Mouse (Mus musculus) heart, adult 2 months (tissue): Measurements from ENCODE around the gene Phlpp1. TPM values are rescaled to one million over a fixed set of nuclear protein-coding genes. Genes with fewer than 3 reads are reported as not detected.

Experiments used
- DNase-seq, 2 experiments: peaks; one replicate each; pipeline ENCODE4 v3.0.0; 2021
- H3K27ac ChIP-seq: fragments of 200-600 bp; 2 replicates; pipeline ENCODE4 v1.8.1; 2022
- H3K27me3 ChIP-seq: fragments of 200-500 bp; 2 replicates; pipeline ENCODE4 v1.6.1; 2012; ENCODE audit warnings: mild to moderate bottlenecking, low read length, inconsistent platforms, mixed read lengths; ENCODE audit not compliant: control insufficient read depth, insufficient read depth
- H3K36me3 ChIP-seq: fragments of 200-500 bp; 2 replicates; pipeline ENCODE4 v1.6.1; 2012; ENCODE audit warnings: low read length, inconsistent platforms; ENCODE audit not compliant: control insufficient read depth, insufficient read depth
- H3K4me1 ChIP-seq: fragments of 200-500 bp; 2 replicates; pipeline ENCODE4 v1.6.1; 2011; ENCODE audit warnings: low read length; ENCODE audit not compliant: control insufficient read depth, insufficient read depth
- H3K4me3 ChIP-seq: fragments of 200-600 bp; 2 replicates; pipeline ENCODE4 v1.8.1; 2022
- H3K79me2 ChIP-seq: fragments of 200-500 bp; replicated peaks from 2 replicates; pipeline ENCODE4 v1.6.1; 2012; ENCODE audit warnings: mild to moderate bottlenecking, inconsistent platforms, low read length, moderate library complexity, mixed read lengths; ENCODE audit not compliant: control insufficient read depth, insufficient read depth
- H3K9ac ChIP-seq: fragments of 200-500 bp; 2 replicates; pipeline ENCODE4 v1.6.1; 2012; ENCODE audit warnings: low read depth, mild to moderate bottlenecking, control low read depth, inconsistent platforms, low read length, mixed read lengths
- CTCF ChIP-seq: fragments of 200-600 bp; IDR thresholded peaks from 2 replicates; pipeline ENCODE4 v1.8.1; 2022; ENCODE audit warnings: antibody characterized with exemption, mild to moderate bottlenecking, moderate library complexity
- EP300 ChIP-seq: fragments of 200-500 bp; IDR thresholded peaks from 2 replicates; pipeline ENCODE4 v1.6.1; 2011; ENCODE audit warnings: low read depth, low read length, control low read depth; ENCODE audit not compliant: insufficient read depth
- POLR2A ChIP-seq: fragments of 200-500 bp; IDR thresholded peaks from 2 replicates; pipeline ENCODE4 v1.6.1; 2011; ENCODE audit warnings: mild to moderate bottlenecking, low read depth, low read length, control low read depth; ENCODE audit not compliant: insufficient read depth
- whole genome bisulfite sequencing: fragments of 180-500 bp; shearing (Covaris S2); methylation state at CpG from one replicate; pipeline ENCODE4 v1.1.7; 2018; 5-methylcytosine and 5-hydroxymethylcytosine counted together
- intact Hi-C: fragments of 180-260 bp; cut with DNase I; formaldehyde crosslinking; loops from one replicate; pipeline ENCODE4 v1.15.1; 2025
- polyA plus RNA-seq: library from polyadenylated mRNA; depleted of rRNA; stranded (reverse); fragments of >200 nt; gene quantifications from 2 replicates; pipeline ENCODE4 v1.2.3, GENCODE M21; 2012
- total RNA-seq, 2 experiments: library from RNA; stranded (reverse); gene quantifications; 2 replicates each; pipeline ENCODE4 v1.2.3; 2021

Phlpp1 gene
- total and polyA plus RNA-seq, 3 experiments: 9.6 to 17.2 (median 16.3) TPM

GRCm38 (mm10) chr1:106189311-106189710 is 17.8 kb downstream of the Phlpp1 start:
- 54% methylated on average over 5 of the region's 5 CpGs for WGBS
- Histone ChIP-seq H3K36me3 (peaks cover 10% of the 10 kb centered on the region), H3K4me3 (no peak overlapping the region), H3K27ac (peak overlapping the region; percentile 42), H3K9ac (no peak overlapping the region), H3K79me2 (peaks cover 10% of the 10 kb centered on the region), H3K4me1 (peaks cover 17% of the 10 kb centered on the region), H3K27me3 (no peaks in the 10 kb centered on the region)
- intact Hi-C loops: no loop called here
- no peak for DNase-seq
- no peak for TF ChIP-seq CTCF
- TF ChIP-seq EP300: no peak
- no peak for TF ChIP-seq POLR2A

GRCm38 (mm10) chr1:106190695-106191094 is 19.1 kb downstream of the Phlpp1 start:
- intact Hi-C loops: no loop called here
- H3K79me2 ChIP-seq: peaks cover 13% of the 10 kb centered on the region

GRCm38 (mm10) chr1:106191885-106192284 is 20.3 kb downstream of the Phlpp1 start:
- no peak for DNase-seq
- peaks cover 13% of the 10 kb centered on the region for H3K79me2 ChIP-seq
- no peak for TF ChIP-seq CTCF
- no peak for TF ChIP-seq EP300
- no peak for TF ChIP-seq POLR2A
- intact Hi-C loops: no loop called here
- WGBS: 68% methylated on average over 8 of the region's 8 CpGs
- H3K4me3 ChIP-seq: no peak overlapping the region
- no peak overlapping the region for H3K27ac ChIP-seq
- H3K36me3 ChIP-seq: peaks cover 11% of the 10 kb centered on the region
- H3K9ac ChIP-seq: no peak overlapping the region
- H3K4me1 ChIP-seq: peaks cover 15% of the 10 kb centered on the region
- no peaks in the 10 kb centered on the region for H3K27me3 ChIP-seq

More at GRCm38 (mm10) chr1:106190695-106191094, 19.1 kb downstream of the Phlpp1 start:
- no peaks in the 10 kb centered on the region for H3K27me3 ChIP-seq
- peaks cover 11% of the 10 kb centered on the region for H3K36me3 ChIP-seq
- H3K9ac ChIP-seq: no peak overlapping the region
- no peak overlapping the region for H3K4me3 ChIP-seq
- peaks cover 17% of the 10 kb centered on the region for H3K4me1 ChIP-seq
- no peak overlapping the region; the same call in 1 of the 2 replicates for H3K27ac ChIP-seq
- TF ChIP-seq CTCF (no peak), EP300 (no peak), POLR2A (no peak)
- WGBS: 71% methylated on average over 3 of the region's 3 CpGs
- DNase-seq: no peak

- Histone ChIP-seq H3K9ac (no peak overlapping the region), H3K4me3 (no peak overlapping the region), H3K27ac (no peak overlapping the region), H3K4me1 (peaks cover 14% of the 10 kb centered on the region), H3K79me2 (peaks cover 12% of the 10 kb centered on the region), H3K36me3 (peaks cover 11% of the 10 kb centered on the region), H3K27me3 (no peaks in the 10 kb centered on the region)
- DNase-seq: no peak
- intact Hi-C loops: no loop called here
- no peak for TF ChIP-seq POLR2A
- no peak for TF ChIP-seq EP300
- TF ChIP-seq CTCF: no peak
- 66% methylated on average over 8 of the region's 8 CpGs for WGBS
These were observed 21.4 kb downstream of the Phlpp1 start for GRCm38 (mm10) chr1:106192864-106193470.

- DNase-seq: no peak
- Histone ChIP-seq H3K9ac (no peak overlapping the region), H3K4me3 (no peak overlapping the region), H3K4me1 (peaks cover 15% of the 10 kb centered on the region), H3K36me3 (peaks cover 11% of the 10 kb centered on the region), H3K27me3 (no peaks in the 10 kb centered on the region), H3K79me2 (peaks cover 9% of the 10 kb centered on the region), H3K27ac (no peak overlapping the region)
- intact Hi-C loops: no loop called here
- TF ChIP-seq EP300 (no peak), POLR2A (no peak), CTCF (no peak)
- WGBS: 49% methylated on average over 3 of the region's 3 CpGs
These were observed 21.9 kb downstream of the Phlpp1 start for GRCm38 (mm10) chr1:106193487-106193886.

GRCm38 (mm10) chr1:106194263-106194662 is 22.7 kb downstream of the Phlpp1 start:
- intact Hi-C loops: no loop called here
- Histone ChIP-seq H3K36me3 (peaks cover 16% of the 10 kb centered on the region), H3K4me3 (no peak overlapping the region), H3K9ac (no peak overlapping the region), H3K27me3 (no peaks in the 10 kb centered on the region), H3K79me2 (peaks cover 9% of the 10 kb centered on the region), H3K27ac (no peak overlapping the region), H3K4me1 (peaks cover 17% of the 10 kb centered on the region)
- DNase-seq: no peak
- WGBS: 88% methylated on average over 3 of the region's 3 CpGs
- TF ChIP-seq POLR2A (no peak), EP300 (no peak), CTCF (no peak)
